Comparison of ENCODE assay signal across 17 mouse cellular contexts in the genomic region with DNA sequence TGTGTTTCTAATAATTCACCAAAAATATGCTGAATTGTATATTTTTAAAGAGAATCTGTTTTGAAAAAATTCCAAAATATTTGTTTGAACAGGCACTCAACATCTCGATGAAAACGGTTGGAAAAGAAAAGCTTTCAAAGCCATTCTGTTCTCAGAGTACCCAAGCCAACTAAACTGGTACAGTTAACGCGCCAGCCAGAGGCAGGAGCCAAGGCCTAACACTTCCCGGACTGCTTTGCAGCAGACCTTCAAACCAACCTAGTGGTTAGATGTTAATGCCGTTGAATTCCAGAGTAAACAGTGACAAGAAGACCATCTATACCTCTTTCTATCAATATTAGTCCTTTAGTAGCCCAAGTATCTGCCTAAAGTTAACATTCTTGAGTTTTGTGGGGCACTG. TPM values are rescaled to one million over a fixed set of nuclear protein-coding genes. Genes with fewer than 3 reads are reported as not detected.
"Had no signal": no experiment of that assay in that cellular context is flagged by ENCODE, and none has a peak within 500 bp of the region (broad histone marks: within the 10 kb centered on the region; RNA-seq: fewer than 3 reads in every experiment).

No protein-coding gene starts in this region.

- H3K9me3 ChIP-seq: kidney, embryonic 15.5 days; limb, embryonic 12.5 days; liver, embryonic 12.5 days; liver, embryonic 15.5 days had no signal

- H3K4me1 ChIP-seq: kidney, embryonic 15.5 days; limb, embryonic 12.5 days had no signal

- H3K36me3 ChIP-seq: kidney, embryonic 15.5 days had no signal

- DNase-seq: kidney, adult 11 months; kidney, adult 8-10 months; kidney, postnatal 10 days; kidney, postnatal 36 days; layer of hippocampus, adult 9-11 months; liver; lung, adult 2 months; lung, postnatal 10 days; midbrain, embryonic 14.5 days; thymus, adult 18-20 months; thymus, postnatal 36 days had no signal

- H3K4me3 ChIP-seq: kidney, embryonic 15.5 days; limb, embryonic 12.5 days; liver, embryonic 12.5 days; liver, embryonic 15.5 days had no signal

- H3K27me3 ChIP-seq: kidney, embryonic 15.5 days; limb, embryonic 12.5 days; liver, embryonic 12.5 days; liver, embryonic 15.5 days had no signal

- ATAC-seq: liver, embryonic 12.5 days had no signal

- H3K27ac ChIP-seq: kidney, embryonic 15.5 days; limb, embryonic 12.5 days; liver, embryonic 12.5 days; liver, embryonic 15.5 days had no signal

- H3K9ac ChIP-seq: kidney, embryonic 15.5 days; limb, embryonic 12.5 days; liver, embryonic 12.5 days; liver, embryonic 15.5 days had no signal

- H3K4me2 ChIP-seq: kidney, embryonic 15.5 days; limb, embryonic 12.5 days; liver, embryonic 12.5 days; liver, embryonic 15.5 days; midbrain, embryonic 11.5 days had no signal

RNA-seq across cellular contexts. Expression of a gene that starts 31.7 kb away (rescaled TPM):
- polyA plus RNA-seq: lung, adult 2 months; small intestine, adult 2 months had no signal
